Mouse (Mus musculus) liver, embryonic 15.5 days (tissue): Measurements from ENCODE around the gene Zfand3. TPM values are rescaled to one million over a fixed set of nuclear protein-coding genes. Genes with fewer than 3 reads are reported as not detected.

Source experiments
- ATAC-seq: fragments of 200-750 bp; cut with Nextera tagmentation; 2 replicates; pipeline ENCODE4 v1.8.0; 2017; ENCODE audit warnings: moderate number of reproducible peaks, mild to moderate bottlenecking, moderate library complexity; ENCODE audit not compliant: insufficient read depth
- H3K27ac ChIP-seq: fragments of 300-500 bp; sonication (generic); replicated peaks from 2 replicates; pipeline ENCODE4 v1.5.1; 2015; ENCODE audit warnings: mild to moderate bottlenecking, inconsistent platforms
- H3K27me3 ChIP-seq: fragments of 300-500 bp; sonication (generic); 2 replicates; pipeline ENCODE4 v1.6.1; 2015; ENCODE audit warnings: mild to moderate bottlenecking, inconsistent platforms
- H3K36me3 ChIP-seq: fragments of 300-500 bp; sonication (generic); replicated peaks from 2 replicates; pipeline ENCODE4 v1.6.1; 2015; ENCODE audit warnings: moderate library complexity, mild to moderate bottlenecking, inconsistent platforms
- H3K4me1 ChIP-seq: fragments of 300-500 bp; sonication (generic); replicated peaks from 2 replicates; pipeline ENCODE4 v1.6.1; 2015; ENCODE audit warnings: inconsistent platforms
- H3K4me2 ChIP-seq: fragments of 300-500 bp; sonication (generic); 2 replicates; pipeline ENCODE4 v1.6.1; 2015; ENCODE audit warnings: moderate library complexity, mild to moderate bottlenecking, inconsistent platforms
- H3K4me3 ChIP-seq: fragments of 300-500 bp; sonication (generic); replicated peaks from 2 replicates; pipeline ENCODE4 v1.5.1; 2015; ENCODE audit warnings: mild to moderate bottlenecking, inconsistent platforms
- H3K9ac ChIP-seq: fragments of 300-500 bp; sonication (generic); 2 replicates; pipeline ENCODE4 v1.6.1; 2015; ENCODE audit warnings: moderate library complexity, mild to moderate bottlenecking, inconsistent platforms
- H3K9me3 ChIP-seq: fragments of 300-500 bp; sonication (generic); replicated peaks from 2 replicates; pipeline ENCODE4 v1.6.1; 2016; ENCODE audit warnings: inconsistent platforms
- WGBS: fragments of 180-500 bp; shearing (Covaris S2); methylation state at CpG from one replicate; pipeline ENCODE4 v1.1.7; 2015; ENCODE audit warnings: mixed read lengths; ENCODE audit not compliant: insufficient replicate concordance; 5-methylcytosine and 5-hydroxymethylcytosine counted together
- polyA plus RNA-seq: library from polyadenylated mRNA; unstranded; fragments of >200 nt; fragmentation: Nextera tagmentation; extraction: Ambion mirVana; gene quantifications from 2 replicates; pipeline ENCODE4 v1.2.1, GENCODE M21; 2015

Zfand3 gene
- polyA plus RNA-seq, 1 experiment from 2014 or later = 15.4 TPM

GRCm38 (mm10) chr17:30072613-30073012, 68.1 kb downstream of the Zfand3 start:
- Histone ChIP-seq H3K36me3 (peaks cover 4% of the 10 kb centered on the region; the same call in 1 of the 2 replicates), H3K4me2 (no peak overlapping the region), H3K9me3 (no peaks in the 10 kb centered on the region), H3K9ac (no peak overlapping the region), H3K4me1 (peaks cover 7% of the 10 kb centered on the region; the same call in 1 of the 2 replicates), H3K27ac (no peak overlapping the region), H3K27me3 (no peaks in the 10 kb centered on the region), H3K4me3 (no peak overlapping the region)
- no peak for ATAC-seq
- 76% methylated on average over 3 of the region's 3 CpGs for WGBS

GRCm38 (mm10) chr17:30075896-30076295, 71.4 kb downstream of the Zfand3 start:
- Histone ChIP-seq H3K4me3 (no peak overlapping the region), H3K27ac (no peak overlapping the region), H3K27me3 (no peaks in the 10 kb centered on the region), H3K4me2 (no peak overlapping the region), H3K4me1 (peaks cover 7% of the 10 kb centered on the region; the same call in 1 of the 2 replicates), H3K9ac (no peak overlapping the region), H3K36me3 (no peaks in the 10 kb centered on the region), H3K9me3 (no peaks in the 10 kb centered on the region)
- 62% methylated on average over 5 of the region's 5 CpGs for WGBS
- no peak for ATAC-seq

GRCm38 (mm10) chr17:30084007-30084406, 79.5 kb downstream of the Zfand3 start:
- H3K36me3 ChIP-seq = 0 out of 2 replicates have a peak, but pooled peaks cover 6% of the 10 kb centered on the region
- H3K9ac ChIP-seq = no peak overlapping the region
- H3K27me3 ChIP-seq = no peaks in the 10 kb centered on the region
- no peaks in the 10 kb centered on the region for H3K4me1 ChIP-seq
- no peak for ATAC-seq
- H3K27ac ChIP-seq = no peak overlapping the region
- 74% methylated on average over 4 of the region's 4 CpGs for WGBS
- no peak overlapping the region for H3K4me3 ChIP-seq
- H3K9me3 ChIP-seq = no peaks in the 10 kb centered on the region
- no peak overlapping the region for H3K4me2 ChIP-seq

- WGBS = 45% methylated on average over 7 of the region's 7 CpGs
- no peak overlapping the region for H3K27ac ChIP-seq
- H3K27me3 ChIP-seq = no peaks in the 10 kb centered on the region
- no peak overlapping the region for H3K4me2 ChIP-seq
- no peaks in the 10 kb centered on the region for H3K9me3 ChIP-seq
- ATAC-seq = no peak
- H3K4me1 ChIP-seq = peaks cover 11% of the 10 kb centered on the region
- H3K36me3 ChIP-seq = 0 out of 2 replicates have a peak, but pooled peaks cover 6% of the 10 kb centered on the region
- H3K4me3 ChIP-seq = no peak overlapping the region
- H3K9ac ChIP-seq = no peak overlapping the region
These were observed 82.2 kb downstream of the Zfand3 start for GRCm38 (mm10) chr17:30086695-30087094.

- no peak overlapping the region for H3K9ac ChIP-seq
- no peak overlapping the region for H3K27ac ChIP-seq
- no peak for ATAC-seq
- H3K4me2 ChIP-seq = no peak overlapping the region
- WGBS = 70% methylated on average over 3 of the region's 3 CpGs
- no peaks in the 10 kb centered on the region for H3K9me3 ChIP-seq
- H3K36me3 ChIP-seq = no peaks in the 10 kb centered on the region
- H3K27me3 ChIP-seq = no peaks in the 10 kb centered on the region
- no peak overlapping the region for H3K4me3 ChIP-seq
- H3K4me1 ChIP-seq = peaks cover 17% of the 10 kb centered on the region
These were observed 83.9 kb downstream of the Zfand3 start for GRCm38 (mm10) chr17:30088431-30088830.

- Histone ChIP-seq H3K4me2 (0 out of 2 replicates have a peak overlapping the region, but pooled peaks have one; percentile 6), H3K27me3 (no peaks in the 10 kb centered on the region), H3K9me3 (no peaks in the 10 kb centered on the region), H3K36me3 (peaks cover under 1% of the 10 kb centered on the region), H3K9ac (no peak overlapping the region), H3K4me3 (no peak overlapping the region), H3K4me1 (peaks cover 17% of the 10 kb centered on the region), H3K27ac (no peak overlapping the region)
- peak; percentile 44 for ATAC-seq
- WGBS = 30% methylated on average over 3 of the region's 3 CpGs
These were observed 85.9 kb downstream of the Zfand3 start for GRCm38 (mm10) chr17:30090416-30090815.

GRCm38 (mm10) chr17:30093148-30093749, 88.7 kb downstream of the Zfand3 start:
- Histone ChIP-seq H3K4me1 (peaks cover 24% of the 10 kb centered on the region), H3K9ac (no peak overlapping the region), H3K36me3 (peaks cover 8% of the 10 kb centered on the region), H3K27me3 (no peaks in the 10 kb centered on the region), H3K4me3 (no peak overlapping the region), H3K27ac (no peak overlapping the region), H3K9me3 (no peaks in the 10 kb centered on the region), H3K4me2 (no peak overlapping the region)
- WGBS = 62% methylated on average over 2 of the region's 2 CpGs
- no peak for ATAC-seq

GRCm38 (mm10) chr17:30097156-30097555, 92.6 kb downstream of the Zfand3 start:
- no peak for ATAC-seq
- no peak overlapping the region for H3K4me3 ChIP-seq
- no peak overlapping the region for H3K4me2 ChIP-seq
- no peak overlapping the region for H3K27ac ChIP-seq
- peaks cover 18% of the 10 kb centered on the region; the same call in 1 of the 2 replicates for H3K4me1 ChIP-seq
- H3K9ac ChIP-seq = no peak overlapping the region
- WGBS = 53% methylated on average over 5 of the region's 5 CpGs
- H3K36me3 ChIP-seq = peaks cover 8% of the 10 kb centered on the region
- H3K9me3 ChIP-seq = no peaks in the 10 kb centered on the region
- no peaks in the 10 kb centered on the region for H3K27me3 ChIP-seq

GRCm38 (mm10) chr17:30097677-30098076, 93.1 kb downstream of the Zfand3 start:
- ATAC-seq = no peak
- Histone ChIP-seq H3K9ac (no peak overlapping the region), H3K4me2 (no peak overlapping the region), H3K36me3 (peaks cover 8% of the 10 kb centered on the region), H3K27me3 (no peaks in the 10 kb centered on the region), H3K4me3 (no peak overlapping the region), H3K4me1 (0 out of 2 replicates have a peak, but pooled peaks cover 18% of the 10 kb centered on the region), H3K27ac (no peak overlapping the region), H3K9me3 (no peaks in the 10 kb centered on the region)
- WGBS = 40% methylated on average over 4 of the region's 4 CpGs

GRCm38 (mm10) chr17:30099670-30100069, 95.1 kb downstream of the Zfand3 start:
- WGBS = 64% methylated on average over 2 of the region's 2 CpGs
- no peak overlapping the region for H3K27ac ChIP-seq
- ATAC-seq = no peak

GRCm38 (mm10) chr17:30101801-30102200, 97.3 kb downstream of the Zfand3 start:
- Histone ChIP-seq H3K9me3 (no peaks in the 10 kb centered on the region), H3K4me1 (peaks cover 20% of the 10 kb centered on the region), H3K27me3 (no peaks in the 10 kb centered on the region), H3K4me3 (no peak overlapping the region), H3K9ac (no peak overlapping the region), H3K27ac (no peak overlapping the region), H3K4me2 (no peak overlapping the region), H3K36me3 (no peaks in the 10 kb centered on the region)
- no peak for ATAC-seq

More at GRCm38 (mm10) chr17:30099670-30100069, 95.1 kb downstream of the Zfand3 start:
- Histone ChIP-seq H3K27me3 (no peaks in the 10 kb centered on the region), H3K4me2 (no peak overlapping the region), H3K4me3 (no peak overlapping the region), H3K4me1 (peaks cover 23% of the 10 kb centered on the region), H3K9ac (no peak overlapping the region), H3K36me3 (peaks cover 8% of the 10 kb centered on the region), H3K9me3 (no peaks in the 10 kb centered on the region)

- 42% methylated on average over 5 of the region's 5 CpGs for WGBS
- no peaks in the 10 kb centered on the region for H3K27me3 ChIP-seq
- no peak overlapping the region for H3K4me3 ChIP-seq
- no peaks in the 10 kb centered on the region for H3K36me3 ChIP-seq
- no peak for ATAC-seq
- H3K27ac ChIP-seq = no peak overlapping the region
- peaks cover 16% of the 10 kb centered on the region for H3K4me1 ChIP-seq
- H3K9me3 ChIP-seq = no peaks in the 10 kb centered on the region
- H3K9ac ChIP-seq = no peak overlapping the region
- H3K4me2 ChIP-seq = no peak overlapping the region
These were observed 98.5 kb downstream of the Zfand3 start for GRCm38 (mm10) chr17:30103005-30103404.
